Mouse (Mus musculus) left cerebral cortex, adult 11 months (tissue): ENCODE measurements at regions not wholly inside any gene's neighbourhood (a gene's known extent, or its start where the extent isn't known, plus 50 kb on each side); places are given as distances from the start of the nearest gene placed in this dataset.

ENCODE experiments used
- DNase-seq: peaks from one replicate; pipeline ENCODE4 v3.0.0; 2022; ENCODE audit warnings: low spot score

DNA sequence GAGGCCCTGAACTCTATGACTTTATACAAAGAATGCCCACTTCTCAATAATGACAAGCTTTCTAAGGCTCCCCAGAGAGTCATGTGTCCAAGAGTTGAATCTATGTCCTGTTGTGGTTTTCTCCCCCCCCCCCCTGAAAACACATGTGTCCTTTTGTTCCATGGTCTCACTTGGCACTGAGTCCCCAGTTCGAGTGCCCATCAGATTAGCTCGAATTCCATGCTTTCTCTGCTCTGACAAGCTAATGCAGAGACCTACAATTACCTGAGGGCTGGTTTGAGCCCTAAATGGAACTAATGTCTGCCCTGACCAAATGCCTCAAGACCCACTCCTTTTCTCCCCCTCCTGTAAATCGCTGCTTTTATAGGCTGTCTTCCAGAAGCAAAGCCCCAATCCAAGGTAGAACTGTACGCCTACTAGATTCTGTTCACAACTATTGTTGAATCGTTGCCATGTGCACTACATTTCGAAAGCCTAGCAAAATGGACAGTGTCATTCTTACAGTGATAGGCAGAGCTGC lies 392.0 kb downstream of the Wdr11 start:
- no peak for DNase-seq

DNA sequence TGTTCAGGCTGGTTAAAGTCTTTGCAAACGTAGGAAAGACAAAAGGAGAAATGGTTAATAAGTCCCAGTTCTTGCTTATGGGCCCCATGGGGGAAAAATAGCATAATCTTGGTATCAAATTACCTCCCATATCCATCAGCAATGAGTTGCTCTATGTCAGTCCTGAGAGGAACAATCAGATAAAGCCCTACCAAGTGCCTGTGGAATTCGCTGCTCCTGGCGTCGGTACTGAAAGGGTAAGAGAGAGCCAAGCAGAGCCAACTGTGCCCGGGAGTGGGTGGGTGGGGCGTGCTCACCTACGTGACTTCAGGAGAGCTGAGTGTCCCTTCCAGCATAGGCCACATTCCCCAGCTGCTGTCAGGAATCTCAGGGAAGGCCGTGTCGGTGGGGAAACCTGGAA lies 392.7 kb downstream of the Wdr11 start:
- DNase-seq, result no peak

DNA sequence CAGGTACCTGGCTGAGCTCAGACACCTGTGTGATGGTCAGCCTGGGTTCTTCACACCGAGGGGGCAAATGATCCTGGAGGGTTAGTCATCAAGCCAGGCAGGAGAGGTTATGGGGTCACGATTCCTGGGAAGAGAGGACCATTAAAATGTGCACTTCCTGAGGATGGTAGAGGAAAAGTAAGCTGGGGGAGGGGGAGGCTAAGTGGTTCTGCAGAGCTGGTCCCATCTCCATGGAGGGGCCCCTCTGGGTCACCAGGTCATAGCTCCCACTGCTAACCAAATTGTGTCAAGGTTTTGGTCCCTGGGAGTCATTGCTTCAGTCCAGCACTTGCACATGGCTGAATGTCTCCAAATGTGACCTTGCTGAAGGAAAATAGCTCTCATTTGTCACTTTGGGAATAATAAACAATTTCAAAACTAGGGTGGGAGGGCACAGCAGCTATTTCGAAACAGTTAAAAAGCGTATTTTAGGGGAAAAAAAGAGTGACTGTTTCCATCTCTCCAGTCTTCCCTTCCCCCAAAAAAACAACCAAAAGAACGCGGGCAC lies 395.5 kb downstream of the Wdr11 start:
- no peak for DNase-seq

DNA sequence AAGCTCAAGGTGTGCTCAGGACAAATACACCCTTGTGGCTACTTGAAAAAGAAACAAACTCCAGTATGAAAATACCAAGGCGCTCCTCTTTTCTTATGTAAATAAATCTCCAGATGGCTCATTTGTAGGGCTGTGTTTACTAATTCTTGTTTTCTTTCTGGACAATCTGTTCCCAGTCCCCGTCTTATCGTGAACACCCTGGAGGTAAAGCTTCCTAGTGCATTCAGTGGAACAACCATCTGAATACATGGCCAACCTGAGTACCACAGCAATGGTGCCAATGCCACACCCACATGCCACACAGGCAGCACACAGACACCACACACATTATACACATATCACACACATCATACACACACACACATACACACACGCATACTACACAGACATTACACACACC lies 396.1 kb downstream of the Wdr11 start:
- no peak for DNase-seq

DNA sequence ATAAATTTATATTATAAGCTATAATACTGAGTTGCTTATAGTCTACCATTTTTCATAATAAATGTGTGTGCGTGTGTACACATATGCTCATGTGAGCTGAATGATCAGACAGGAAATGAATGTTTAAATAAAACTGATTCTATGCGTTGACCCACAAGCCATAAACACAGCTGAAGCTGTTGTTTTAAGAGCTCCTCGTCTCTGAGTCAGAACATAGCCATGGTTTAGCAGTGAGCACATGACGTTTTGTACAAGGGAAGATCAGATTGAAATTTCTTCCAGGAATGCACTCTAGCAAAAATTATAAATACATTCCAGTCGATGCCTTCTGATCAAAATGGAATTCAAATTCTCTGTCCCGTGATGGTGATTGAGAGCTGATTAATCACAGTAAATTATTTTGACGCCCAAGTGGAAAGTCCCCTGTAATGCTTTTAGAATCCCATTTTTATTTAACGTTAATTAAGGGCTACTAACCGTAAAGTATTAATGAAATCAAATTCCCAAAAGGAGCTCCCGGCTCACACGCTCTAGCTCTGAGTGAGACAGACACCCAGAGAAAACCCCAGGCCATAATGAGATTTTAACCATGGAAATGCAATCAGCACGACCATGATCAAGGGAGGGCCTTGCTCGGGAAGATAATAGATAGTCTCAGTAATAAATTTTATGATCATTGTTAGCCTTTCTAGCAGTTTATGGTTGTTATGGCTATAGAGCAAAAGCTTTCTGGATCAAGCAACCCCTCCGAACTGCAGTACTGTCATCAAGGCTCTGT lies 402.0 kb downstream of the Wdr11 start:
- no peak for DNase-seq

DNA sequence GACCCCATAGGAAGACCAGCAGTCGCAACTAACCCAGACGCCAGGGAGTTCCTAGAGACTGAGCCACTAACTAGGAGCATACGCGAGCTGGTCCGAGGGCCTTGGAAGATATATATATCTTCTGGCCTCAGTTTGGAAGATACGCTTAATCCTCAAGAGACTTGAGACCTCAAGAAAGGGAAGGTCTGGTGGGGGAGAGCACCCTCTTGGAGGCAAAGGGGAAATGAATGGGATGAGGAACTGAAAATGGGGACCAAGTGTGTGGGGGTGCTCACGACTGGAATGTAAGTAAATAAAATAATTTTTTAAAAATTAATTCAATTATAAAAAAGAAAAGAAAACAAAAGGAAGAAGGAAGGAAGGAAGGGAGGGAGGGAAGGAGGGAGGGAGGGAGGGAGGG lies 403.9 kb downstream of the Wdr11 start:
- no peak for DNase-seq

DNA sequence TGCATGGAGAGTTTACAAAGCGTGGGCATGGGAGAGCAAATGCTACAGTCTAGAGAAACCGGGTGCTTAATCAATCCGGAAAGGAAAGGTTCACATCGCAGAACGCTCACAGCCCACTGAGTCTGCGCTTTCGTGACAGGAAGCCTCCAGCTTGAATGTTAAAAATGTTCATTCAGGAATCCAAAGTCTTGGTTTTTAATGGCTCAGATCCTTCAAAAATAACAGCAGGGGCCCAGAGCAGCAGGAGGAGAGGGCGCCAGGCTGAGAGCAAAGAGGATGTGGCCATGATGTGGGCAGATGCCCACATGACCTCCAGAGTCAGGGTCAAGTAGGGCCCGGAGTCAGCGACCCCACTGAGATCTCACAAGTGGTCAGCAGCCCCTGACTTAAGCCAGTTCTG lies 409.4 kb downstream of the Wdr11 start:
- DNase-seq, result peak; percentile 18

DNA sequence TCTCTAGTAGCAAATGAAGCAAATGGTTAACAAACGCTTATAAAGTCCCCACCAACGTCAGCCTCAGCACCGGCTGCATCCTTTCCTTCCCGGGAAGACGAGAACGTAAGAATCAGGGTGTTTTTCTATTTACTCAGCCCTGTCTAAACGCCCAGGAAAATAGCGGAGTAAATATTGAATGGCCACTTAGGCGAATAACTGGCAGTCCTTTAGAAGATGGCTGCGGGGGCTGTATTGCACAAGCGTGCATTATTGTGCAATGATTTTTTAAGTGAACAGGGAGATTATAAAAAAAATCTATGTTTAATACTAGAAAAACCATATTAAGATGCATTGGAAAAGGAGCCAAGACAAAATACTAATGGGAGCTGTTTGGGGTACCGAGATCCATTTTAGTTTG lies 410.3 kb downstream of the Wdr11 start:
- no peak for DNase-seq

DNA sequence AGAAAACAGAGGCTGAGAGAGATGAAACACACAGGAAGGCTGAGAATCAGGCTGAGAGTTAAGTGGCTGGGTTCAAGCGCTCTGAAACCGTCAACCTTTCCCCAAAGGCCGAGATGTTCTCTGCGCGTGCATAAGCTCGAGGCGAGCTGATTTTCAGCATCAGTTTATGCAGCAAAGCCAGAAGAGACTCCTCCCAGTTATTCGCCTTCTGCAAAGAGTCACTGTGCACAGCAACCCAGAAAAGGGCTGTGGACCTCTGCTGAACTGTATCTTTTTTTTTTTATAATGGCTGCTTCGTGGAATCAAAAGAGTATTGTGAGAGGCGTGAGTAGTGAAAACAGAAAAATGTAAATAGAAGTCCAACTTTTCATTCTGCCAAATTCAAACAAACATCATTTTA lies 413.7 kb downstream of the Wdr11 start:
- DNase-seq, result no peak

DNA sequence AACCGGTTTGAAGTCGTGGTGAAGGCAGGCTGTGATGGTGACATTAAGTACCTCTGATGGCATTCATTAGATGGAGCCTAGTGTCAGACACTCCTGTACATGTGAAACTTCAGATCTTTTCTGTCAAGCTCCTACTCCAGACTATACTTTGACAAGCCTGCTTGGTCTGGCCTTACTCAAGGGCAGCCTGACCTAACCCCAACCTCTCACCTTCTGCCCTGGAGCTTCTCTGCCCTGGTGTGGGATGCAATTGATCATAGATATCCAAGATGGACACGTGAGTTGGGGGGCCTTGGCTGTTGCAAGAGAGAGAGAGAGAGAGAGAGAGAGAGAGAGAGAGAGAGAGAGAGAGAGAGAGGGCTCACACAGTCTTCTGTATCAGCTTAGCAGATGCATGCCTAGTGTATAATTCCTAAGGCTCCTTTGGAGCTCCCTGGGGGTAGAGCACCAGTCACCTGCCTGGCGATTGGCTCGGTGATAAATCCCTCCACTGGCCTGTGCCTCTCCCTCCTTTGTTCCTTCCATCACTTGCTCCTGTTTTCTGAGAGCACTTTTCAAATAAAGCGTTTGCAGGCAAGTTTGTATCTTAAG lies 416.4 kb downstream of the Wdr11 start:
- no peak for DNase-seq

DNA sequence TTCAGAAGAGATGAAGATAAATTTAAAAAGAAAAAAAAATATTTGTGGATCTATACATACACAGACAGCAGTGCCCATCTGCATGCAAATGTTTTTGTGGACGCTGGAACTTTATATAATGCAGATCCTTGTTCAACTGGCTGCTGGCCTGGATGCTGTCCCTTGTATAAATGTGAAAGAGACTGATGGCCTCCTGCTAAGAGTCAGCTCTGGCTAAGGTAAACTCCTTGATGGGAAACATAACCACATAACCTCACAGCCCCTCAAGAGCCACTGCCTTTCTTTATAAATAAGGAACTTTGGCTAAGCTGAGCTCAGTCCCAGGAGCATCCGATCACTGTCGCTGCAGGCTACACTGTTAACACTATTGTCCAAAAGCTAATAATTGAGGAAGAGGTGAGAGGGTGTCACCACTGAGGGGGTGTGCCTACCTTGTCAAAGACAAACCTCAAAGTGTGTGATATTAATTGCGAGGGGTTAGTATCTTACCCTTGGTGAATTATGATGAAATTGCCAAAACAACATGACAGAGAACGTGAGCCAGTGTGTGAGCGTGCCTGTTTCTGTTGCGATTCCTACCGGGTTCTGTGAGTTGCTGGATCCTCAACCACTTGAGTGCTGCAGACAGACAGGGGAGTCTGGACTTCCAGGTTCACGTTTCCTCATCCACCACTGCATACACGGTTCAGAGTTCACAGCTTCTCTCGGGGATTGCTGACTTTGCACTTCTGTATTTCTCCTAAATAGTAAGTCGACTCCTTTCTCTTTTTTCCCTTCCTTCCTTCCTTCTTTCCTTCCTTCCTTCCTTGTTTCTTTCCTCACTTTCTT lies 417.1 kb downstream of the Wdr11 start:
- DNase-seq, result no peak

DNA sequence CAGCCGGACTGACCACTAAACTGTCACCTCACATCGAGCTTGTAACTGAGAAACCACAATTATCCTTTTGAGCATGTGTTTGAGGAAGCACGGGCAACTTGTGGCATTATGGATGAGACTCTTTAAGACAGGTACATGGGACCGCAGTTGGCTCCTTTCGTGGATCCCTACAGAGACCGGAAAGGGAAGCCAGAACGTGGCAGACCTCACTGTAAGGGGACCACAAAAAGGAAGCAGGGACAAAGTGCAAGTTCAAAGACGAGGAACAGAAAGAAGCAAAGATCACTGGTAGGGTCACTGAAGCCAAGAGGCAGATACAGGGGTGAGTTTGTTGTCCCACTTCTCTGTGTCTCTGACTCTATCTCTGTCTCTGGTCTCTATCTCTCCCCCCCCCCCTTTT lies 420.4 kb downstream of the Wdr11 start:
- DNase-seq, result no peak

DNA sequence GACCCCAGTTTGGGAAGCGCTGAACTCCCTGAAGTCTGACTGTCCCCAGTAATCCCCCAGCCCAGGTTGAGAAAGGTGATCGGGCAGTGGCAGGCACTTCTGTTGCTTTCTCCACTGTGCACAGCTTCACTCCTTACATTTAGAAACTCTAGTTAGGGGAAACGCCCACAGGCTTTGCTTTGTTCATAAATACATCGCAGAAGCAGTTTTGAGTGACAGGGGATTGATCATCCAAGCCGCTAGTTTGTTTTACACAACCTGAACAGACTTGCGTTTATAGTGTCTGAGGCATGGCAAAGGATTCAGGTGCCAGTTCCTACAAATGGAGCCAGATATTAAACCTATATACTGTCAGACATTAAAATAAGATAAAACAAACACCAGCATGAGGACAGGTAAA lies 421.4 kb downstream of the Wdr11 start:
- DNase-seq, result no peak

DNA sequence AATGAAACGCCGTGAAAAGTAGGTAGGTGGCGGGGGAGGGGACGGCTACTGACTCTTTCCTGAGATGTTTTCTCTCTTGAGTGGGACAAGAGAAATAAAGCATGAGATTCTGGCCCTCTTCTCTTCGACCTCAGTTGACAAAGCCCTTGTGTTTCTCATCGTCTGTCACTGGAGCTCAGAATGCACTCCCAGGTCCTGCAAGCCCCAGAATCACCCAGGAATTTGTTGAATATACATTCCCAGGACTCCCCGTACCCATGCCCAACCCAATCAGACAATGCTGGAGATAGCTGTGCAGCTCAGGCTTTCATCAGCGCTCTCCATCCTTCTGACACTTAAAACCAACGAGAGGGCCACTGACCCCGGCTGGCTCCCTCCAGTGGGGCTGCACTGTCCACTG lies 422.9 kb downstream of the Wdr11 start:
- no peak for DNase-seq

DNA sequence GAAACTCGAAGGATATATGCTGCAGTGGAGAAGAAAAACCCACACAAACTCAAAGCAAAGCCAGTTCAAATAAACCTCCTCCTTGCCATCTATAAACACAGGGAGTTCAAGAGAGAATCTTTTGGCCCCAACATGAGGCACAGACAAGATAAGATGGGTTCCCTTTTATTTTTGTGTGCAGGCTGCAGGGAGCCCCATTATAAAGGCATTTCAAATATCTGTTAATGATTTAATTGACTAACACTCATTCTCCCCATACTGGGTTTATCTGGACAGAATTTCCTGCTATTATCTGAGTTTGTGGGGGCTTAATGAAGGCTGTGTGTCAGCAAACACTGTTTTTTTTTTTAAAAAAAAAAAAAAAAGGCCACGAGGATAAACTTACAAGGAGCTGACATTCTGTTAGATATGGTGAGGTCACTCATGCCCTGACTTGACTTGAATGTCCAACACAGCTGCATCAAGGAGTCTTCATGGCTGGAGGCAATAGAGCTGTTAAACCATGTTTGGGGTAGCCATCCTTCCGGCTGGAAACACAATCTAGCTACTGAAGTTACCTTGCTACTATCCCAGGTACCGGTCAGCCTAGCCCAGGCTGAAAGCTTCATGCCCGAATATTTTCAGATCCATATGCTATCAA lies 423.8 kb downstream of the Wdr11 start:
- DNase-seq, result no peak

DNA sequence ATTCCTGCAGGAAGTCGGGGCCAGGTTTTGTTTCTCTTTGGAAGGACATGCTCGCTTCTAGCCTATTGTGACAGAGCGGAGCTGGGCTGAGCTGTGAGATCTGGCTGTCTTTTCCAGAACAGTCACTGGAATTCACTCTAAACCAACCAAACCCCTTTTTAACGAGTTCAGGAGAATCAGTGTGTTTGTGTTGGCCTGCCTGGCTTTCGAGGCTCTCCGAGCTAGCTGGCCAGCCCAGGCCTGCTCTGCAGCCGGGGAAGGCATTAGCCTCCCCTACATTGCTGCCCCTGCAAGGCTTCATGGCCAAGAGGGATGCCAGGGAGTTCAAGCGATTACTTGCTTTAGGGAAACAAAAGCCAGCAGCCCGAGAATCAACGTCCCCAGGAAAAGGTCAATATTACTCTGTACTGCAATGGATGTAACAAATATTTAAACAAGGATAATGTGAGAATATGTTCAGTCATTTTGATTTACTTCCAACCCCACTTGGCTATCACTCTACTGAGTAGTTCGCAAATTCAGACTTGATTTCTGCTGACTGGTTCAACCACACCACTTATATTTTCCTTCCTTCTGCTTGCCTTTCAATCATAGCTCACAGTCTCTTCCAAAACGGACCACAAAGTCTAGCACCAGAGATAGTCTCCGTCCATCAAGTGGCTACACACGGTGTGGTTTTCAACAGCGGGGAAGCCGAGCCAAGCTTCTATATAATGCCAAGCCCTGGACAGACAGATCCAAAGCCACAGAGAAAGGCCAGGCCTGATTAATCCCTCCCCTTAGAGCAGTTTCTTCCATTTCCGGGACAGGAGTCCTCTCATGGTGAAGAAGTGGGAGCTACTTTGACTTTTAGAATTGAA lies 424.6 kb downstream of the Wdr11 start:
- no peak for DNase-seq

DNA sequence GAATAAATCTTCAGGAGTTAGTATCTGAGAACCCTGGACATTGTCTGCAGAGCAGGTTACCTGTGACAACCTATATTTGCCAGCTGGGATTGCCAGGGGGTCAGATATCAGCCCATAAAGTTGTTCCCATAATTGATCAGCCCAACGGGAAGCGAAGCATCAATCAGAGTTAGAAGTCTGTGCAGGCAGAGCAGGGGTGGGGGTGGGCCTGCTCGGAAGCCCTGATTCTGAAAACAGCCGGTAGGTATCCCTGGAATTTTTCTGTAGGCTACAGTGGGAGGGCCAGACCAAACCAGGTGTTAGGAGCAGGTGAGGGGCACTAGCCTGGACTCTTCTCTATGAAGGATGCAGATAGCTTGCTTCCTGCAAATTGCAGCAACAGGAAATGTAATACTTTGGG lies 427.2 kb downstream of the Wdr11 start:
- no peak for DNase-seq

DNA sequence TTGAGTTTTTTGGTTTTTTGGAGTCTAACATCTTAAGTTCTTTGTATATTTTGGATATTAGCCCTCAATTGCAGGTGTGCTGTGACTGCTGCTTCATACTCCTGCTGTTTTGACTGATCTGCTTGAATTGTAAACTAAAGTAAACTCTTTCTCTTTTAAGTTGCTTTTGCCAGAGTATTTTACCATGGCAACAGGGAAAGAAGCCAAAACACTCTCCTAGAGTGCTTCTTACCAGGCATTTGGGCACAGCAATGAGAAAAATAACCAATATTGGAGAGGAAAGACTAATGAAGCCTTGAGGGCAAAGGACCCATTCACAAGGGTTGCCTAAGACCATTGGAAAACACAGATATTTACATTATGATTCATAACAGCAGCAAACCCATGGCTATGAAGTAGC lies 437.3 kb downstream of the Wdr11 start:
- DNase-seq, result no peak

DNA sequence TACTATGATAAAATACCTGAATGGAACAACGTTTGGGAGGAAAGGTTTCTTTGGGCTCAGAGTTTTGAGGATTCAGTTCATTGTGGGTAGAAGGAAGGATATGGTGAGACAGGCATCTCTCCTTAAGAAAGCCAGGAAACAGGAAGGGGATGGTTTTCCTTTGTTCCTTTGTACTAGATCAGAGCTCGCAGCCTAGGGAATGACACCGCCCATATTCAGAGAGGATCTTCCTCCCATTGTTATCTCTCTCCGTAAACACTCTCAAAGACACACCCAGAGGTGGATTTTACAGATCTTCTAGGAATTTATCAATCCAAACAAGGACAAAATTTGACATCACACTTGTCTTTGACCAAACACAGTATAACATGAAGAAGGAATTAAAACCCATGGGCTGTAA lies 439.0 kb downstream of the Wdr11 start:
- DNase-seq, result no peak

DNA sequence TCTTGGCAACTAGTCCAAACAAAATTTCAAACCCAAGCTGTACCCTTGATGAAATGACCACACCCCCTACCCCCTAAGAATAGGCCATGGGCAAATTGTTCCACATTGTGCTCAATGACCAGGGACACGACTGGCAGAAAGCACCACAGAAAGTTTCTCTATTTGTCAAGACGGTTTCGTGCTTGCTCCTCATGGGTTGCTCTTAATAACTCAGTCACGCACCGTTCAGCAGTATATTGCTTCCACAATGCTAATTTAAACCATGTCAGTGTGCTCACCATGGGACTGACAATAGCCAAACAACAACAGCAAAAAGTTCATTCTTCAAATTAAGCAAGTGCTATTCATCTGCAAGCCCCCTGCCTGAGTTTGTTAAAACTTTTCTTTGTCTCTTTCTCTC lies 444.6 kb downstream of the Wdr11 start:
- no peak for DNase-seq

DNA sequence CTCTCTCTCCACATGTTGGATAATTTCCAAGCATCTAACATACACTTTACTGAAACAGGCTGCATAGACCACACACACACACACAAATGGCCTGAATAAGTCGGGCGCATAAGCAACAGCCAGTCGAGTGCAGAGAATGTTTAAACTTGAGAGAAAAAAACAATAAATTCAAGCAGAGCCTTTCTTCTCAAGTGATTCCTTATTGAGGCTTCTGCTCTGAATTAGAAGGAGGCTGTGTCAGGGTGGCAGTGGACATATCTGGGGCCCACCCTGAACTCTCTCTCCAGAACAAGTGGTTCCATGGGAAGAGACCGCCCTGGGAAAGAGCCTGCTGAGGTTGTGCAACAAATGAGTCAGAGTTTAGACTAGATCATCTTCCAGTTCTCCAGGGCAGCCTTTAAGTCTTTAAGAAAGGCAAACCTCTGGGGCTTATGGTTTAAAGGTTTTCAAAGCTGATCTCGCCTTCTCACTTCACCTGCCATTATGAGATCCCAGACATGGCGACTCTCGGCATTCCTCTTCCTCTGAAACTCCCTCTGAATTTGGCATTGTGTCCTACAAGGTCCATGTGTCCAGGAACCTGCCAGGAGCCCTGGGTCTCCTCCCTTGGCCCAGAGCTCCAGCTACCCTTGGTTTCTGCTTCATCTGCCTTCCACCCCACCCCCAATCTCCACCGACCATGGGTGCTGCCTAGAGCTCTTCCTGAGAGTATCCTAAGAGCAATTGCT lies 445.3 kb downstream of the Wdr11 start:
- DNase-seq, result no peak
